Mouse (Mus musculus): Measurements from ENCODE around the gene Ptgis. TPM values are rescaled to one million over a fixed set of nuclear protein-coding genes. Genes with fewer than 3 reads are reported as not detected.

Gene Ptgis
- polyA plus RNA-seq, 1 experiment = 116 TPM

DNA sequence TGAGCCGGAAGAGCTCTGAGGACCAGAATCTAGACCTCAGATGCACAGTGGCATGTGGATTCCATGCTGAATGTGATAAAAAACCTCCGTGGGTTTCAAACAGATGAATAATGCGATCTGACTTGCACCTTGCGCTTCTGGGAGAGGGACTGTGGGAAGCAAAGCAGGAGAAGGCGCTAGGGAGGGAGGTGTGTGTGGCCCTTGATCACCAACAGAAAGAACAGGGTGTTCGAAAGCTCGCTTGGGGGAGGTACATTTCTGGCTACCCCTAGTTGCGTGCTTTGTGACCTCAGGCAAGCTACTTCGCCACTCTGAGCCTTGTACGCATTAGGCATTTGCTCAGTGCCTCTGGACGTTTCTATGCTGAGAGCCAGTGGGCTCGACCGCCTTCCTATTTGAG, 54.4 kb downstream of the Ptgis start:
- Histone ChIP-seq H3ac (ENCODE audit: control insufficient read depth, insufficient read length) (no peak overlapping the region), H3K27me3 (ENCODE audit: control insufficient read depth, insufficient read depth, insufficient read length) (peaks cover 46% of the 10 kb centered on the region), H3K4me3 (no peak overlapping the region), H3K4me2 (ENCODE audit: low read depth) (no peak overlapping the region), H3K79me2 (ENCODE audit: control insufficient read depth, insufficient read depth) (no peaks in the 10 kb centered on the region), H3K36me3 (ENCODE audit: control insufficient read depth, insufficient read depth) (no peaks in the 10 kb centered on the region)
- TF ChIP-seq MYOD1 (IDR thresholded peaks at IDR 0.05; ENCODE audit: control insufficient read depth in 1 of 3, insufficient read length in 2 of 3, low read depth in 2 of 3) (no peak), MYOG (IDR thresholded peaks at IDR 0.05; ENCODE audit: control insufficient read depth in 1 of 3, insufficient read depth in 1 of 3, insufficient read length in 2 of 3, low read depth in 2 of 3) (no peak), POLR2AphosphoS2 (IDR thresholded peaks at IDR 0.05; ENCODE audit: insufficient read length, low read depth) (no peak), TCF12 (IDR thresholded peaks at IDR 0.05; ENCODE audit: insufficient read depth, poor library complexity, severe bottlenecking) (no peak), MAX (IDR thresholded peaks at IDR 0.05; ENCODE audit: low read depth) (no peak), E2F4 (IDR thresholded peaks at IDR 0.05; ENCODE audit: insufficient read depth) (no peak), REST (IDR thresholded peaks at IDR 0.05; ENCODE audit: insufficient read depth, insufficient read length) (no peak), CEBPB (IDR thresholded peaks at IDR 0.05; ENCODE audit: insufficient read depth, poor library complexity, severe bottlenecking) (no peak), USF1 (IDR thresholded peaks at IDR 0.05; ENCODE audit: low read depth) (no peak), TCF3 (IDR thresholded peaks at IDR 0.05; ENCODE audit: insufficient read length, low read depth) (no peak), SRF (IDR thresholded peaks at IDR 0.05; ENCODE audit: control insufficient read depth, insufficient read length, low read depth) (no peak), POLR2A (IDR thresholded peaks at IDR 0.05; ENCODE audit: insufficient read length, low read depth) (no peak)

DNA sequence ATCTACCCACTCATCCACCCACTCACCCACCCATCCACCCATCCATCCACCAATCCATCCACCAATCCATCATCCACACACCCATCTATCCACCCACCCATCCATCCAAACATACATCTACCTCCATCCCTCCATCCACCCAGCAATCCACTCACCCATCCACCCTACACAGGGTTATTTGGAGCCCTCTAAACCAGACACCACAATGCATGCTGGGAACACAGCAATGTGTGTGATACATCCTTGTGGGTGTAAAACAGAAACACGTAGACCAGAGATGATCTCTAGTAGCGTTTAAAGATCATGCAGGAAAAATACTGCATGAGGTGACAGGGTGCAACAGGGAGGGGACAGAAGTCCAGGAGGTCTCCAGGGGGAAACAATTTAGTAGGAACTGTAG, 55.0 kb downstream of the Ptgis start:
- Histone ChIP-seq H3K4me2 (ENCODE audit: low read depth) (no peak overlapping the region), H3K36me3 (ENCODE audit: control insufficient read depth, insufficient read depth) (no peaks in the 10 kb centered on the region), H3ac (ENCODE audit: control insufficient read depth, insufficient read length) (no peak overlapping the region), H3K27me3 (ENCODE audit: control insufficient read depth, insufficient read depth, insufficient read length) (peaks cover 47% of the 10 kb centered on the region), H3K79me2 (ENCODE audit: control insufficient read depth, insufficient read depth) (no peaks in the 10 kb centered on the region), H3K4me3 (no peak overlapping the region)
- TF ChIP-seq E2F4 (IDR thresholded peaks at IDR 0.05; ENCODE audit: insufficient read depth) = no peak
- TF ChIP-seq TCF12 (IDR thresholded peaks at IDR 0.05; ENCODE audit: insufficient read depth, poor library complexity, severe bottlenecking) = no peak
- no peak for TF ChIP-seq TCF3 (IDR thresholded peaks at IDR 0.05; ENCODE audit: insufficient read length, low read depth)
- no peak for TF ChIP-seq MYOD1 (IDR thresholded peaks at IDR 0.05; ENCODE audit: control insufficient read depth in 1 of 3, insufficient read length in 2 of 3, low read depth in 2 of 3)
- TF ChIP-seq MYOG (IDR thresholded peaks at IDR 0.05; ENCODE audit: control insufficient read depth in 1 of 3, insufficient read depth in 1 of 3, insufficient read length in 2 of 3, low read depth in 2 of 3) = no peak
- TF ChIP-seq MAX (IDR thresholded peaks at IDR 0.05; ENCODE audit: low read depth) = no peak
- no peak for TF ChIP-seq REST (IDR thresholded peaks at IDR 0.05; ENCODE audit: insufficient read depth, insufficient read length)
- no peak for TF ChIP-seq POLR2A (IDR thresholded peaks at IDR 0.05; ENCODE audit: insufficient read length, low read depth)
- TF ChIP-seq SRF (IDR thresholded peaks at IDR 0.05; ENCODE audit: control insufficient read depth, insufficient read length, low read depth) = no peak
- no peak for TF ChIP-seq POLR2AphosphoS2 (IDR thresholded peaks at IDR 0.05; ENCODE audit: insufficient read length, low read depth)

DNA sequence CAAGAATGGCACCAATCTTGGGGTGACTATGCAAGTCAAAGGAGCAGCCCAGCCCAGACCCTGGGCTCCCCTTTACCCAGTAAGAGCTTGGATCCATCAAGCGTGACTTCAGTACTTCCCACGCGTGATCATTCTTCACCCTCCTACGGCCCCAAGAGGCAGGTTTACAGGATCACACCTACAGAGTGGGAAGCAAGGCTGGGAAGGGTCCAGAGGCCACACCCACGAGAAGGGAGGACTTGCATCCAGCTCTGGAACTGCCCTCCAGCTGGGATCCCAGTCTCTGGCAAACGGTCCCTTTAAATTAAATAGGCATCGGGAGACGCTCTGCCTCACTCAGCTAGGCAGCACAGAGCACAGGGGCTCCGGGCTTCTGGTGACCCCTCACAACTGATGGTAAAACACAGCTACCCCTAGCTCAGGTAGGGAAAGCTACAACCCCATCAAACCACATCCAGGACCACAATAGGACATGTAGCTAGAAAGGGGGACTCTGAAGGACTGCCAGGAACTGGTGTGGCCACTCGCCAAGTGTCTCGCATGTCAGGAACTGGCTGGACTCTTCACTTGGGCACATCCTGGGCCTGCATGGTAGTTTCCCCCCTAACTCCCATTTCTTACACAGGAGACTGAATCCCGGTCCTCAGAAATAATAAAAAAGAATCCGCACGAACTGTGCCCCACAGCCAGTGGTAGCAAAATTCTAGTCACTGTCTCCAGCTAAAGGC, 58.6 kb downstream of the Ptgis start:
- no peak overlapping the region for H3K4me2 ChIP-seq (ENCODE audit: low read depth)

DNA sequence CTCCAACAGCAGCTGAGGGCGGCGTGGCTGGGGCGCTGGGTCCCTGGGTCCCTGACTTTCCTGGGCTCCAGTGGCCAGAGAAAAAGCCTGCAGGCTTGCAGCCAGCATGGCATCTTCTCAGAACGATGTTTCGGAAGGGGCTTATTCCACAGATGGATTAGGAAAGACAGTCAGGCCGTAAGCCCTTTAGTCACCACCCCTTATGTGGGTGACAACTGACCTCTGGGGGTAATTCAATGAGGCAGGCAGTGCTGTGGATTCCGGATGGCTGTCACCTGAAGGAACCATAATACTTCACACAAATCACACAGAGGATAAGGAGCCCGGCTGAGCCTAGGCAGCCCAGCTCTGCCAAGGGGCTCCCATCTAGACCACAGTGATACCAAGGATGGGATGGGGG, 59.3 kb downstream of the Ptgis start:
- Histone ChIP-seq H3K36me3 (ENCODE audit: control insufficient read depth, insufficient read depth) (no peaks in the 10 kb centered on the region), H3ac (ENCODE audit: control insufficient read depth, insufficient read length) (no peak overlapping the region), H3K4me2 (ENCODE audit: low read depth) (no peak overlapping the region), H3K4me3 (no peak overlapping the region), H3K79me2 (ENCODE audit: control insufficient read depth, insufficient read depth) (no peaks in the 10 kb centered on the region), H3K27me3 (ENCODE audit: control insufficient read depth, insufficient read depth, insufficient read length) (peaks cover 44% of the 10 kb centered on the region)
- no peak for TF ChIP-seq MYOG (IDR thresholded peaks at IDR 0.05; ENCODE audit: control insufficient read depth in 1 of 3, insufficient read depth in 1 of 3, insufficient read length in 2 of 3, low read depth in 2 of 3)
- TF ChIP-seq USF1 (IDR thresholded peaks at IDR 0.05; ENCODE audit: low read depth) = no peak
- TF ChIP-seq CEBPB (IDR thresholded peaks at IDR 0.05; ENCODE audit: insufficient read depth, poor library complexity, severe bottlenecking) = no peak
- no peak for TF ChIP-seq MAX (IDR thresholded peaks at IDR 0.05; ENCODE audit: low read depth)
- no peak for TF ChIP-seq TCF12 (IDR thresholded peaks at IDR 0.05; ENCODE audit: insufficient read depth, poor library complexity, severe bottlenecking)

More for the DNA sequence above, 58.6 kb downstream of the Ptgis start:
- no peaks in the 10 kb centered on the region for H3K36me3 ChIP-seq (ENCODE audit: control insufficient read depth, insufficient read depth)
- H3K4me3 ChIP-seq = no peak overlapping the region
- H3ac ChIP-seq (ENCODE audit: control insufficient read depth, insufficient read length) = no peak overlapping the region
- H3K27me3 ChIP-seq (ENCODE audit: control insufficient read depth, insufficient read depth, insufficient read length) = peaks cover 45% of the 10 kb centered on the region
- TF ChIP-seq MAX (IDR thresholded peaks at IDR 0.05; ENCODE audit: low read depth) (no peak), TCF12 (IDR thresholded peaks at IDR 0.05; ENCODE audit: insufficient read depth, poor library complexity, severe bottlenecking) (no peak), REST (IDR thresholded peaks at IDR 0.05; ENCODE audit: insufficient read depth, insufficient read length) (no peak), POLR2AphosphoS2 (IDR thresholded peaks at IDR 0.05; ENCODE audit: insufficient read length, low read depth) (no peak), MYOD1 (IDR thresholded peaks at IDR 0.05; ENCODE audit: control insufficient read depth in 1 of 3, insufficient read length in 2 of 3, low read depth in 2 of 3) (no peak), USF1 (IDR thresholded peaks at IDR 0.05; ENCODE audit: low read depth) (no peak), TCF3 (IDR thresholded peaks at IDR 0.05; ENCODE audit: insufficient read length, low read depth) (no peak), SRF (IDR thresholded peaks at IDR 0.05; ENCODE audit: control insufficient read depth, insufficient read length, low read depth) (no peak), E2F4 (IDR thresholded peaks at IDR 0.05; ENCODE audit: insufficient read depth) (no peak), MYOG (IDR thresholded peaks at IDR 0.05; ENCODE audit: control insufficient read depth in 1 of 3, insufficient read depth in 1 of 3, insufficient read length in 2 of 3, low read depth in 2 of 3) (no peak), POLR2A (IDR thresholded peaks at IDR 0.05; ENCODE audit: insufficient read length, low read depth) (no peak), CEBPB (IDR thresholded peaks at IDR 0.05; ENCODE audit: insufficient read depth, poor library complexity, severe bottlenecking) (no peak)
- H3K79me2 ChIP-seq (ENCODE audit: control insufficient read depth, insufficient read depth) = no peaks in the 10 kb centered on the region

All from myocyte (in vitro differentiated cells).